Mouse (Mus musculus) bone marrow macrophage, adult 2 months (primary cell): ENCODE results near the gene Plk5.

Experiments used
- CTCF ChIP-seq: IDR thresholded peaks from 2 replicates; pipeline ENCODE4 v1.5.1; 2012; ENCODE audit warnings: low read depth, mild to moderate bottlenecking, low read length, moderate library complexity
- POLR2A ChIP-seq: IDR thresholded peaks from 2 replicates; pipeline ENCODE4 v1.6.1; 2012; ENCODE audit warnings: mild to moderate bottlenecking, low read depth, low read length, borderline replicate concordance

DNA sequence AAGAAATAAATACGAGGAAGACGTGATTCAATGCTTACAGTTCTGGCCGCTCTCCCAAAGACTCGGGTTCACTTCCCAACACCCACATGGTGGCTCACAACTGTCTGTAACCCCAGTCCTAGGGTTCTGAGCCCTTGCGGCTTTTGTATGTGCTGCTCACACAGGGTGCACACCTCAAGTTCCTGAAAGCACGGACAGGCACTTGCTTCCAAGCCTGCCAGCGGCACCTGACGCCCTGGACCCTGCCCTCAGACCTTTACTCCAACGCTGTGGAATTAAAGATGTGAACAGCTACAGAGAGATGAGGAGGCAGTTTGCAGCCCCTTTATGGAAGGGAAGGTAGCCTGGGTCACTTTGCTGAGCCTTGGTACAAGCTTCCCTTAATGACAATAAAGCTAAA lies 34.4 kb downstream of the Plk5 start:
- TF ChIP-seq POLR2A (no peak), CTCF (no peak)
